In the genomic region with DNA sequence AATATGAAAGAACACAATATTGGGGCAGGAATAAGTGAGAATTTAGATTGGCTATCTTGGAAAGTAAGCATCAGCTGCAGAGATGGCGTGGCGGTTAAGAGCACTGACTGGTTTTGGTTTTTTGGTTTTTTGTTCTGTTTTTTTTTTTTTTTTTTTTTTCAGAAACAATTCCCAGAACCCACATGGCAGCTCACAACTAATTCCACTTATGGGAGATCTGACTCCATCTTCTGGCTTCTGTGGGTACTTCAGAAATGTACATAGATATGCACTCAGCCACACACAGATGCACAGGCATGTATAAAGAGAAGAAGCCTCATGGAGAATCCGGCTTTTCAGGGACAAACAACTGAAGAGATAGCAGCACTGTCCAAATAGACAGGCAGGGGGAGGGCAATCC, we compare ENCODE assay signal across 34 mouse cellular contexts. TPM values are rescaled to one million over a fixed set of nuclear protein-coding genes. Genes with fewer than 3 reads are reported as not detected.
DNase-seq lines count a peak whose midpoint lies in the region; ATAC-seq and TF ChIP-seq lines count a peak whose summit lies in the region.
"Had no signal": no experiment of that assay in that cellular context is flagged by ENCODE, and none has a peak within 500 bp of the region (broad histone marks: within the 10 kb centered on the region; RNA-seq: fewer than 3 reads in every experiment).

No protein-coding gene starts in this region.

- no peak for TF ChIP-seq EP300 in stomach, postnatal 0 days (optimal IDR thresholded peaks at IDR 0.05)

- in situ Hi-C loops in ES-E14 (cut with MboI; ENCODE audit: low sequenced_read_pairs in 2 of 2, unreplicated experiment in 2 of 2), result no loop called here

- no peak overlapping the region for H3K9ac ChIP-seq in hindbrain, postnatal 0 days (replicated peaks; ENCODE audit: low read length)
- no peak overlapping the region for H3K9ac ChIP-seq in hindbrain, embryonic 11.5 days (ENCODE audit: low read depth, low read length)
- H3K9ac ChIP-seq in lung, embryonic 14.5 days, result no peak overlapping the region
- no peak overlapping the region for H3K9ac ChIP-seq in ES-E14 (ENCODE audit: insufficient read depth, low read depth, low read length, poor library complexity, severe bottlenecking)
- no peak overlapping the region for H3K9ac ChIP-seq in stomach, postnatal 0 days (ENCODE audit: low read length)
- H3K9ac ChIP-seq: forebrain, embryonic 12.5 days; liver, embryonic 14.5 days; midbrain, embryonic 12.5 days; neural tube, embryonic 15.5 days had no signal

- no peaks in the 10 kb centered on the region for H3K27me3 ChIP-seq in hindbrain, postnatal 0 days (ENCODE audit: insufficient read depth, low read length)
- no peaks in the 10 kb centered on the region for H3K27me3 ChIP-seq in hindbrain, embryonic 11.5 days (ENCODE audit: control insufficient read depth, insufficient read depth, low read length)
- no peaks in the 10 kb centered on the region for H3K27me3 ChIP-seq in lung, embryonic 14.5 days (ENCODE audit: insufficient read depth, low read length)
- H3K27me3 ChIP-seq in stomach, postnatal 0 days (ENCODE audit: control insufficient read depth, insufficient read depth, low read length), result no peaks in the 10 kb centered on the region
- H3K27me3 ChIP-seq: forebrain, embryonic 12.5 days; neural tube, embryonic 15.5 days had no signal

- no peaks in the 10 kb centered on the region for H3K36me3 ChIP-seq in hindbrain, postnatal 0 days (ENCODE audit: insufficient read depth, low read length)
- no peaks in the 10 kb centered on the region for H3K36me3 ChIP-seq in hindbrain, embryonic 11.5 days (ENCODE audit: control insufficient read depth, insufficient read depth, low read length)
- no peaks in the 10 kb centered on the region for H3K36me3 ChIP-seq in lung, embryonic 14.5 days (ENCODE audit: insufficient read depth)
- no peaks in the 10 kb centered on the region for H3K36me3 ChIP-seq in ES-E14 (ENCODE audit: control insufficient read depth, insufficient read depth, low read length, poor library complexity, severe bottlenecking)
- H3K36me3 ChIP-seq in stomach, postnatal 0 days (ENCODE audit: control insufficient read depth, insufficient read depth, low read length), result no peaks in the 10 kb centered on the region
- H3K36me3 ChIP-seq: forebrain, embryonic 12.5 days; hindbrain, embryonic 10.5 days; midbrain, embryonic 12.5 days; neural tube, embryonic 15.5 days had no signal

- no peak overlapping the region for H3K27ac ChIP-seq in hindbrain, postnatal 0 days
- H3K27ac ChIP-seq in hindbrain, embryonic 11.5 days (ENCODE audit: low read depth, low read length), result no peak overlapping the region
- H3K27ac ChIP-seq in lung, embryonic 14.5 days (ENCODE audit: low read depth), result no peak overlapping the region
- no peak overlapping the region for H3K27ac ChIP-seq in ES-E14 (ENCODE audit: insufficient read depth, low read depth, low read length, poor library complexity, severe bottlenecking)
- H3K27ac ChIP-seq in stomach, postnatal 0 days (replicated peaks), result no peak overlapping the region
- H3K27ac ChIP-seq: forebrain, embryonic 12.5 days; hindbrain, embryonic 10.5 days; liver, embryonic 14.5 days; midbrain, embryonic 12.5 days; neural tube, embryonic 15.5 days had no signal

- no peak for TF ChIP-seq CTCF in hindbrain, postnatal 0 days (IDR thresholded peaks at IDR 0.05; ENCODE audit: low read depth)
- 0 out of 2 replicates have a peak, but pooled peaks have one; percentile 10 for TF ChIP-seq CTCF in lung, embryonic 14.5 days (IDR thresholded peaks at IDR 0.05; ENCODE audit: low read depth)
- peak; percentile 22; the same call in 1 of the 2 replicates for TF ChIP-seq CTCF in stomach, postnatal 0 days (IDR thresholded peaks at IDR 0.05; ENCODE audit: low read depth)

- no peaks in the 10 kb centered on the region for H3K9me3 ChIP-seq in hindbrain, postnatal 0 days (ENCODE audit: low read length)
- no peaks in the 10 kb centered on the region for H3K9me3 ChIP-seq in hindbrain, embryonic 11.5 days (ENCODE audit: control insufficient read depth, low read length)
- H3K9me3 ChIP-seq in lung, embryonic 14.5 days (ENCODE audit: low read depth, low read length), result no peaks in the 10 kb centered on the region
- no peaks in the 10 kb centered on the region for H3K9me3 ChIP-seq in ES-E14 (ENCODE audit: control insufficient read depth, insufficient read depth, low read depth, low read length)
- H3K9me3 ChIP-seq in stomach, postnatal 0 days (ENCODE audit: control insufficient read depth, low read length), result no peaks in the 10 kb centered on the region
- H3K9me3 ChIP-seq: forebrain, embryonic 12.5 days; hindbrain, embryonic 10.5 days; midbrain, embryonic 12.5 days; neural tube, embryonic 15.5 days had no signal

- WGBS in hindbrain, postnatal 0 days, result 94% methylated on average over 3 of the region's 3 CpGs
- 95% methylated on average over 3 of the region's 3 CpGs for WGBS in hindbrain, embryonic 11.5 days
- 78% methylated on average over 3 of the region's 3 CpGs for WGBS in lung, embryonic 14.5 days
- 93% methylated on average over 3 of the region's 3 CpGs for WGBS in stomach, postnatal 0 days

- H3K4me1 ChIP-seq in hindbrain, postnatal 0 days (ENCODE audit: insufficient read depth, low read length), result no peaks in the 10 kb centered on the region
- no peaks in the 10 kb centered on the region for H3K4me1 ChIP-seq in hindbrain, embryonic 11.5 days (replicated peaks; ENCODE audit: control insufficient read depth, insufficient read depth, low read length)
- no peaks in the 10 kb centered on the region for H3K4me1 ChIP-seq in lung, embryonic 14.5 days (ENCODE audit: insufficient read depth)
- no peaks in the 10 kb centered on the region for H3K4me1 ChIP-seq in ES-E14 (ENCODE audit: control insufficient read depth in 2 of 2, insufficient read depth in 2 of 2, low read length in 2 of 2, poor library complexity in 1 of 2)
- no peaks in the 10 kb centered on the region for H3K4me1 ChIP-seq in stomach, postnatal 0 days (replicated peaks; ENCODE audit: control insufficient read depth, insufficient read depth)
- H3K4me1 ChIP-seq: neural tube, embryonic 15.5 days had no signal

- no peak overlapping the region for H3K4me2 ChIP-seq in hindbrain, postnatal 0 days (ENCODE audit: low read depth, low read length)
- no peak overlapping the region for H3K4me2 ChIP-seq in hindbrain, embryonic 11.5 days (replicated peaks; ENCODE audit: low read depth, low read length)
- no peak overlapping the region for H3K4me2 ChIP-seq in lung, embryonic 14.5 days
- no peak overlapping the region for H3K4me2 ChIP-seq in stomach, postnatal 0 days (replicated peaks; ENCODE audit: low read depth)
- H3K4me2 ChIP-seq: forebrain, embryonic 12.5 days; midbrain, embryonic 12.5 days; neural tube, embryonic 15.5 days had no signal

- H3K4me3 ChIP-seq in hindbrain, postnatal 0 days (ENCODE audit: low read length), result no peak overlapping the region
- H3K4me3 ChIP-seq in hindbrain, embryonic 11.5 days (ENCODE audit: low read depth, low read length), result no peak overlapping the region
- H3K4me3 ChIP-seq in lung, embryonic 14.5 days (ENCODE audit: low read depth, low read length), result no peak overlapping the region
- H3K4me3 ChIP-seq in ES-E14 (ENCODE audit: insufficient read depth in 1 of 2, low read depth in 1 of 2, low read length in 2 of 2, poor library complexity in 1 of 2, severe bottlenecking in 1 of 2), result no peak overlapping the region
- no peak overlapping the region for H3K4me3 ChIP-seq in stomach, postnatal 0 days (ENCODE audit: low read depth, low read length)
- H3K4me3 ChIP-seq: erythroblast, embryonic 14.5 days; forebrain, embryonic 12.5 days; hindbrain, embryonic 10.5 days; midbrain, embryonic 12.5 days; neural tube, embryonic 15.5 days had no signal

- DNase-seq in hindbrain, postnatal 0 days (ENCODE audit: low spot score), result peak; percentile 48
- no peak for DNase-seq in hindbrain, embryonic 11.5 days (ENCODE audit: low spot score)
- peak; percentile 5 for DNase-seq in lung, embryonic 14.5 days
- no peak for DNase-seq in lung, postnatal 14 days
- DNase-seq in ES-E14 (ENCODE audit: low read depth, low spot score), result no peak
- DNase-seq in stomach, postnatal 0 days (ENCODE audit: low spot score), result no peak
- DNase-seq in urinary bladder, postnatal 14 days (ENCODE audit: low spot score), result no peak
- DNase-seq: adrenal gland, postnatal 25 days; cerebellum, adult 2 months; cerebellum, postnatal 14 days; gastrocnemius, postnatal 14 days; heart, postnatal 14 days; kidney, postnatal 25 days; liver; lung, adult 2 months; retina, postnatal 1 day; right cerebral cortex, postnatal 14 days; thymus, postnatal 14 days had no signal

- no peak for ATAC-seq in hindbrain, postnatal 0 days
- ATAC-seq in hindbrain, embryonic 11.5 days (ENCODE audit: low FRiP score), result no peak
- ATAC-seq in lung, embryonic 14.5 days (ENCODE audit: insufficient read depth), result no peak
- no peak for ATAC-seq in stomach, postnatal 0 days (ENCODE audit: low FRiP score, low TSS enrichment)
- ATAC-seq: CD4-positive, CD25-positive, alpha-beta regulatory T cell, adult 4 months; hindbrain, embryonic 16.5 days had no signal

TF ChIP-seq in ES-E14, 5 proteins besides CTCF, POLR2A, EP300 and RAD21:
- TF ChIP-seq ZNF384 (IDR thresholded peaks at IDR 0.05; ENCODE audit: low read depth, low read length) (peak; percentile 70; the same call in 1 of the 2 replicates), HCFC1 (IDR thresholded peaks at IDR 0.05; ENCODE audit: borderline replicate concordance, insufficient read depth, low read length) (no peak), ZC3H11A (IDR thresholded peaks at IDR 0.05; ENCODE audit: borderline replicate concordance, low read depth, low read length) (no peak)
TF ChIP-seq in ES-E14: peak in this region for 1.

RNA-seq across cellular contexts. Expression of a gene that starts 22.6 kb away (rescaled TPM):
- not detected in 2 replicates for total RNA-seq in hindbrain, postnatal 0 days (2014; rRNA removed)
- polyA plus RNA-seq in hindbrain, postnatal 0 days (2015; fragmentation: Nextera tagmentation; extraction: Ambion mirVana), result not detected in 2 replicates
- polyA plus RNA-seq in hindbrain, embryonic 11.5 days (2014; fragmentation: Nextera tagmentation; extraction: Ambion mirVana), result not detected in 2 replicates
- not detected in 2 replicates for polyA plus RNA-seq in lung, embryonic 14.5 days (2014; fragmentation: Nextera tagmentation; extraction: Ambion mirVana)
- not detected in 2 replicates for total RNA-seq in ES-E14 (2012; rRNA removed)
- 0.33 TPM in 1 of 2 replicates, not detected in the other for polyA plus RNA-seq in stomach, postnatal 0 days (2015; fragmentation: Nextera tagmentation; extraction: Ambion mirVana)
- total RNA-seq: adrenal gland, postnatal 25 days; gastrocnemius, postnatal 14 days; granulocyte monocyte progenitor cell, adult 5-6 weeks; heart, postnatal 14 days; left cerebral cortex, postnatal 10 days had no signal
- polyA plus RNA-seq: cerebellum, adult 2 months; cortical plate, adult 2 months; embryonic facial prominence, embryonic 14.5 days; erythroblast, embryonic 14.5 days; forebrain, embryonic 12.5 days; heart, embryonic 14.5 days; hindbrain, embryonic 10.5 days; hindbrain, embryonic 16.5 days; kidney, embryonic 14.5 days; limb, embryonic 11.5 days; liver, embryonic 14.5 days; midbrain, embryonic 12.5 days; neural tube, embryonic 15.5 days; stomach, embryonic 14.5 days had no signal

Comparison
In these comparisons a context has a peak if more than half of its experiments do, and no peak if none do; other contexts are left out.
1. DNase-seq: peak in hindbrain, postnatal 0 days (single experiment) and lung, embryonic 14.5 days (single experiment); none in hindbrain, embryonic 11.5 days (single experiment), lung, postnatal 14 days (single experiment), ES-E14 (single experiment), stomach, postnatal 0 days (single experiment) and urinary bladder, postnatal 14 days (single experiment).